Mouse (Mus musculus): ENCODE results near the gene Fam71f2.

- TF ChIP-seq POLR2A (IDR thresholded peaks at IDR 0.05; ENCODE audit: borderline replicate concordance, low read depth, low read length) (no peak), CTCF (IDR thresholded peaks at IDR 0.05; ENCODE audit: low read depth, low read length) (no peak)
These were observed 33.9 kb upstream of the Fam71f2 start for GRCm38 (mm10) chr6:29245272-29246120.
